Mouse (Mus musculus): ENCODE results near the gene Sag.

DNA sequence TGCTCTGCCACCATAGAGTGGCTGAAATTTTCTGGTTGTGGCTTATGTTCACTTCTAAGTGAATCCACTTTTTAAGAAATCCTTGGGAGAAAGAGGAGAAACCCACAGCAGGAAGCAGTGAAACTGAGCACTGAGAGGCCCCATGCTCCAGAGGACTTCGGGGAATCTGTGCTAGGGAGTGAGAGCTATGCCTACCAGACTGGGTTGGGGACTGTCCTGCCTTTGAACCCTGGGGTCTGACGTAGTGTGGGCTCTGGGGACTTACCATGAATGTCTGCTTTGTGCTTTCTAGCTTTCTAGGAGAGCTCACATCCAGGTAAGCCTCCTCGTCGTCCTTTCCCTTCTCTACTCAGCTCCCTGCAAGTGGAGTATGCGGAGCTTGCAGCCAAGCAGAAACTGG, 33.5 kb downstream of the Sag start:
- TF ChIP-seq POLR2A (IDR thresholded peaks at IDR 0.05; ENCODE audit: borderline replicate concordance, insufficient read depth, low read length), result no peak
- no peak for TF ChIP-seq CTCF (IDR thresholded peaks at IDR 0.05; ENCODE audit: borderline replicate concordance, insufficient read depth, low read depth, low read length)

Data from cerebellum, adult 2 months (tissue).